Mouse (Mus musculus) embryonic fibroblast, embryonic 13.5 days (primary cell): ENCODE measurements at regions not wholly inside any gene's neighbourhood (a gene's known extent, or its start where the extent isn't known, plus 50 kb on each side); places are given as distances from the start of the nearest gene placed in this dataset.

Source experiments
- CTCF ChIP-seq: IDR thresholded peaks from 2 replicates; pipeline ENCODE4 v1.5.1; 2011; ENCODE audit warnings: mild to moderate bottlenecking, control low read depth, low read length, moderate library complexity, borderline replicate concordance; ENCODE audit not compliant: insufficient read depth
- POLR2A ChIP-seq: IDR thresholded peaks from 2 replicates; pipeline ENCODE4 v1.6.1; 2011; ENCODE audit warnings: low read depth, mild to moderate bottlenecking, control low read depth, low read length, moderate library complexity

- no peak for TF ChIP-seq CTCF
- no peak for TF ChIP-seq POLR2A
Measured at GRCm38 (mm10) chr13:107167856-107168598, 146.1 kb upstream of the Kif2a start.
